Mouse (Mus musculus) stomach, embryonic 15.5 days (tissue): ENCODE measurements around the gene Oxa1l. TPM values are rescaled to one million over a fixed set of nuclear protein-coding genes. Genes with fewer than 3 reads are reported as not detected.
"Not testable (repeated sequence)": the region's sequence is repeated elsewhere in the genome, so short reads cannot be mapped to it uniquely, and the experiment has no call there.

Experiments used
- ATAC-seq: fragments of 200-750 bp; cut with Nextera tagmentation; 2 replicates; pipeline ENCODE4 v1.8.0; 2017; ENCODE audit warnings: low read depth, moderate number of reproducible peaks, moderate TSS enrichment; ENCODE audit not compliant: insufficient read depth, low FRiP score
- H3K27ac ChIP-seq: fragments of 300-500 bp; sonication (generic); 2 replicates; pipeline ENCODE4 v1.5.1; 2015; ENCODE audit warnings: mild to moderate bottlenecking, inconsistent platforms
- H3K27me3 ChIP-seq: fragments of 300-500 bp; sonication (generic); replicated peaks from 2 replicates; pipeline ENCODE4 v1.6.1; 2015; ENCODE audit warnings: inconsistent platforms
- H3K36me3 ChIP-seq: fragments of 300-500 bp; sonication (generic); 2 replicates; pipeline ENCODE4 v1.6.1; 2015; ENCODE audit warnings: inconsistent platforms
- H3K4me1 ChIP-seq: fragments of 300-500 bp; sonication (generic); 2 replicates; pipeline ENCODE4 v1.6.1; 2015; ENCODE audit warnings: inconsistent platforms
- H3K4me2 ChIP-seq: fragments of 300-500 bp; sonication (generic); 2 replicates; pipeline ENCODE4 v1.6.1; 2015; ENCODE audit warnings: mild to moderate bottlenecking, inconsistent platforms
- H3K4me3 ChIP-seq: fragments of 300-500 bp; sonication (generic); replicated peaks from 2 replicates; pipeline ENCODE4 v1.5.1; 2015; ENCODE audit warnings: inconsistent platforms
- H3K9ac ChIP-seq: fragments of 300-500 bp; sonication (generic); 2 replicates; pipeline ENCODE4 v1.6.1; 2015; ENCODE audit warnings: inconsistent platforms
- H3K9me3 ChIP-seq: fragments of 300-500 bp; sonication (generic); 2 replicates; pipeline ENCODE4 v1.6.1; 2016; ENCODE audit warnings: inconsistent platforms
- WGBS: fragments of 180-500 bp; shearing (Covaris S2); methylation state at CpG from one replicate; pipeline ENCODE4 v1.1.7; 2015; 5-methylcytosine and 5-hydroxymethylcytosine counted together
- polyA plus RNA-seq: library from polyadenylated mRNA; unstranded; fragments of >200 nt; fragmentation: Nextera tagmentation; extraction: Ambion mirVana; gene quantifications from 2 replicates; pipeline ENCODE4 v1.2.1, GENCODE M21; 2015

Gene Oxa1l
- polyA plus RNA-seq, 1 experiment from 2014 or later, result 44.6 TPM

- not testable (repeated sequence) for ATAC-seq, H3K36me3 ChIP-seq, H3K4me1 ChIP-seq, H3K9ac ChIP-seq, H3K27ac ChIP-seq, H3K9me3 ChIP-seq, H3K4me2 ChIP-seq, H3K27me3 ChIP-seq, H3K4me3 ChIP-seq
- WGBS, result 90% methylated on average over 16 of the region's 16 CpGs
Measured at GRCm38 (mm10) chr14:54350773-54351541, 9.7 kb upstream of the Oxa1l start.

GRCm38 (mm10) chr14:54352314-54352713 is 8.3 kb upstream of the Oxa1l start:
- no peak overlapping the region for H3K4me2 ChIP-seq
- H3K27ac ChIP-seq, result no peak overlapping the region
- ATAC-seq, result no peak
- H3K27me3 ChIP-seq, result no peaks in the 10 kb centered on the region
- no peak overlapping the region for H3K9ac ChIP-seq
- H3K4me3 ChIP-seq, result no peak overlapping the region
- H3K4me1 ChIP-seq, result no peaks in the 10 kb centered on the region
- 80% methylated on average over 8 of the region's 8 CpGs for WGBS
- no peaks in the 10 kb centered on the region for H3K36me3 ChIP-seq
- no peaks in the 10 kb centered on the region for H3K9me3 ChIP-seq

GRCm38 (mm10) chr14:54354406-54354805 is 6.2 kb upstream of the Oxa1l start:
- Histone ChIP-seq H3K4me1 (no peaks in the 10 kb centered on the region), H3K9me3 (no peaks in the 10 kb centered on the region), H3K4me3 (no peak overlapping the region), H3K27ac (no peak overlapping the region), H3K36me3 (no peaks in the 10 kb centered on the region), H3K4me2 (no peak overlapping the region), H3K27me3 (no peaks in the 10 kb centered on the region), H3K9ac (no peak overlapping the region)
- 35% methylated on average over 1 of the region's 1 CpGs for WGBS
- no peak for ATAC-seq

GRCm38 (mm10) chr14:54363156-54363555 is 2.5 kb downstream of the Oxa1l start:
- Histone ChIP-seq H3K27me3 (no peaks in the 10 kb centered on the region), H3K4me1 (0 out of 2 replicates have a peak, but pooled peaks cover 5% of the 10 kb centered on the region), H3K4me3 (no peak overlapping the region), H3K27ac (no peak overlapping the region), H3K4me2 (no peak overlapping the region), H3K36me3 (peaks cover 21% of the 10 kb centered on the region), H3K9ac (no peak overlapping the region), H3K9me3 (no peaks in the 10 kb centered on the region)
- WGBS, result 93% methylated on average over 8 of the region's 8 CpGs
- ATAC-seq, result no peak

- WGBS, result 81% methylated on average over 5 of the region's 5 CpGs
- Histone ChIP-seq H3K36me3 (peaks cover 38% of the 10 kb centered on the region), H3K4me3 (no peak overlapping the region), H3K9ac (no peak overlapping the region), H3K27me3 (no peaks in the 10 kb centered on the region), H3K4me1 (0 out of 2 replicates have a peak, but pooled peaks cover 5% of the 10 kb centered on the region), H3K27ac (no peak overlapping the region), H3K9me3 (no peaks in the 10 kb centered on the region), H3K4me2 (no peak overlapping the region)
- ATAC-seq, result no peak
Measured at GRCm38 (mm10) chr14:54365026-54365645, 4.5 kb downstream of the Oxa1l start.

- H3K9me3 ChIP-seq, result no peaks in the 10 kb centered on the region
- peaks cover 46% of the 10 kb centered on the region for H3K36me3 ChIP-seq
- 86% methylated on average over 10 of the region's 10 CpGs for WGBS
- H3K4me3 ChIP-seq, result no peak overlapping the region
- H3K9ac ChIP-seq, result no peak overlapping the region
- ATAC-seq, result no peak
- no peak overlapping the region for H3K4me2 ChIP-seq
- 0 out of 2 replicates have a peak, but pooled peaks cover 3% of the 10 kb centered on the region for H3K4me1 ChIP-seq
- no peaks in the 10 kb centered on the region for H3K27me3 ChIP-seq
- no peak overlapping the region for H3K27ac ChIP-seq
Measured at GRCm38 (mm10) chr14:54366581-54366980, 5.9 kb downstream of the Oxa1l start.

- Histone ChIP-seq H3K27ac (no peak overlapping the region), H3K36me3 (peaks cover 49% of the 10 kb centered on the region), H3K9me3 (no peaks in the 10 kb centered on the region), H3K4me3 (no peak overlapping the region), H3K27me3 (no peaks in the 10 kb centered on the region), H3K4me2 (no peak overlapping the region), H3K4me1 (no peaks in the 10 kb centered on the region), H3K9ac (no peak overlapping the region)
- ATAC-seq, result no peak
- 83% methylated on average over 18 of the region's 18 CpGs for WGBS
Measured at GRCm38 (mm10) chr14:54367429-54368060, 6.9 kb downstream of the Oxa1l start.

- Histone ChIP-seq H3K4me1 (no peaks in the 10 kb centered on the region), H3K27me3 (no peaks in the 10 kb centered on the region), H3K4me2 (no peak overlapping the region), H3K9ac (no peak overlapping the region), H3K27ac (no peak overlapping the region), H3K36me3 (peaks cover 36% of the 10 kb centered on the region), H3K4me3 (no peak overlapping the region), H3K9me3 (no peaks in the 10 kb centered on the region)
- 89% methylated on average over 3 of the region's 3 CpGs for WGBS
- ATAC-seq, result no peak
Measured at GRCm38 (mm10) chr14:54369372-54369771, 8.7 kb downstream of the Oxa1l start.

GRCm38 (mm10) chr14:54370595-54370994 is 10.0 kb downstream of the Oxa1l start:
- peaks cover 36% of the 10 kb centered on the region for H3K36me3 ChIP-seq
- H3K4me1 ChIP-seq, result no peaks in the 10 kb centered on the region
- no peak overlapping the region for H3K4me2 ChIP-seq
- no peaks in the 10 kb centered on the region for H3K9me3 ChIP-seq
- H3K9ac ChIP-seq, result no peak overlapping the region
- H3K4me3 ChIP-seq, result no peak overlapping the region
- H3K27me3 ChIP-seq, result no peaks in the 10 kb centered on the region
- 92% methylated on average over 6 of the region's 6 CpGs for WGBS
- no peak overlapping the region for H3K27ac ChIP-seq
- ATAC-seq, result no peak

- H3K27me3 ChIP-seq, result no peaks in the 10 kb centered on the region
- no peak overlapping the region for H3K4me3 ChIP-seq
- H3K4me2 ChIP-seq, result no peak overlapping the region
- peaks cover 36% of the 10 kb centered on the region for H3K36me3 ChIP-seq
- WGBS, result 97% methylated on average over 10 of the region's 10 CpGs
- H3K27ac ChIP-seq, result no peak overlapping the region
- no peak overlapping the region for H3K9ac ChIP-seq
- no peak for ATAC-seq
- H3K9me3 ChIP-seq, result no peaks in the 10 kb centered on the region
- H3K4me1 ChIP-seq, result no peaks in the 10 kb centered on the region
Measured at GRCm38 (mm10) chr14:54371460-54371859, 10.8 kb downstream of the Oxa1l start.

GRCm38 (mm10) chr14:54372923-54373322 is 12.3 kb downstream of the Oxa1l start:
- Histone ChIP-seq H3K4me1 (no peaks in the 10 kb centered on the region), H3K27me3 (no peaks in the 10 kb centered on the region), H3K36me3 (peaks cover 30% of the 10 kb centered on the region), H3K4me2 (no peak overlapping the region), H3K27ac (no peak overlapping the region), H3K4me3 (no peak overlapping the region), H3K9ac (no peak overlapping the region), H3K9me3 (no peaks in the 10 kb centered on the region)
- 91% methylated on average over 9 of the region's 9 CpGs for WGBS
- ATAC-seq, result no peak

GRCm38 (mm10) chr14:54375916-54376315 is 15.3 kb downstream of the Oxa1l start:
- Histone ChIP-seq H3K4me2 (no peak overlapping the region), H3K9ac (no peak overlapping the region), H3K4me3 (no peak overlapping the region), H3K4me1 (0 out of 2 replicates have a peak, but pooled peaks cover 4% of the 10 kb centered on the region), H3K9me3 (no peaks in the 10 kb centered on the region), H3K27ac (no peak overlapping the region), H3K27me3 (no peaks in the 10 kb centered on the region), H3K36me3 (peaks cover 6% of the 10 kb centered on the region; the same call in 1 of the 2 replicates)
- ATAC-seq, result no peak
- WGBS, result 77% methylated on average over 3 of the region's 3 CpGs
